Mouse (Mus musculus): Measurements from ENCODE around the gene Pou2f3. TPM values are rescaled to one million over a fixed set of nuclear protein-coding genes. Genes with fewer than 3 reads are reported as not detected.
A peak's percentile ranks its signal among the peaks of the same experiment; 100 is the strongest.
"Not testable (repeated sequence)": the region's sequence is repeated elsewhere in the genome, so short reads cannot be mapped to it uniquely, and the experiment has no call there.

The Pou2f3 gene
- polyA plus RNA-seq, 1 experiment from 2014 or later = not detected

DNA sequence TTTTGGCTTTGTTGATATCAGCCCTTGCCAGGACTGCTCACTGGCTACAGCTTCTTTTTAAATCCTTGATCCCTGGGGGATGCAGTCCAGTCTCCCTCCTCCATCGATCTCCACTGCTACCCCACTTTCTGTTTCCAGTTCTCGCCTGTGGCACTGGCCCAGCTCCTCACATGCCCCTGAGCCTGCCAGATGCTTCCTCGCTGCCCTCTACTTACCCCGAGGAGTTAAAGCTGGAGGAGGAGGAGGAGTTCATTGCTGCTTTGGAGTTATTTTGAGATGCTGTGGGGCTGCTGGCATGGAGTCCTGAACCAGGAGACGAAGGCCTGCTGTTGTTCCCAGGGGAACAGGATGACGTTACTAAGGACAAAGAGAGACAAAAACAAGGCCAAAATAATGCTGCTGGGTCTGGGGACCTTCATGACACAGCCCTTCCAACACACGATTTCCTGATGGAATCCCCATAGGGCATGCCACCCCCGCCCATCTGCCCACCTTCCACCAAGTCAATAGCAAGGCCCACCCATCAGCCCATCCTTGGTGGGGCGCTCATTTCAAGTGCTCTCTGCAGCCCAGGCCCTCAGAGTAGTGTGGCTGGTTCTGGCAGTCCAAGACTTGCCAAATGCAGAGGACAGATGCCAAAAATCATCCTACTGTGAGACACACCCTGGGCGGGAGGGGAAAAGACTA is 82.9 kb downstream of the Pou2f3 start:
- WGBS = 69% methylated on average over 10 of the region's 10 CpGs
- no peak overlapping the region for H3K27ac ChIP-seq
- H3K9ac ChIP-seq = no peak overlapping the region
- H3K27me3 ChIP-seq (ENCODE audit: control insufficient read depth, insufficient read depth, low read length) = no peaks in the 10 kb centered on the region
- no peak overlapping the region for H3K4me3 ChIP-seq (replicated peaks; ENCODE audit: low read length)
- H3K9me3 ChIP-seq (ENCODE audit: control insufficient read depth, low read length) = no peaks in the 10 kb centered on the region
- H3K4me2 ChIP-seq (replicated peaks) = no peak overlapping the region
- H3K4me1 ChIP-seq (replicated peaks; ENCODE audit: control insufficient read depth, insufficient read depth, low read length) = no peaks in the 10 kb centered on the region; the same call in 1 of the 2 replicates
- DNase-seq (ENCODE audit: low spot score) (no peak), ATAC-seq (ENCODE audit: low FRiP score) (no peak)
- no peaks in the 10 kb centered on the region for H3K36me3 ChIP-seq (replicated peaks; ENCODE audit: control insufficient read depth, insufficient read depth)

- Histone ChIP-seq H3K4me2 (replicated peaks) (no peak overlapping the region), H3K9ac (no peak overlapping the region), H3K36me3 (replicated peaks; ENCODE audit: control insufficient read depth, insufficient read depth) (no peaks in the 10 kb centered on the region), H3K27me3 (ENCODE audit: control insufficient read depth, insufficient read depth, low read length) (no peaks in the 10 kb centered on the region), H3K4me1 (replicated peaks; ENCODE audit: control insufficient read depth, insufficient read depth, low read length) (no peaks in the 10 kb centered on the region), H3K4me3 (replicated peaks; ENCODE audit: low read length) (no peak overlapping the region), H3K27ac (no peak overlapping the region), H3K9me3 (ENCODE audit: control insufficient read depth, low read length) (no peaks in the 10 kb centered on the region)
- 56% methylated on average over 1 of the region's 1 CpGs for WGBS
- ATAC-seq (ENCODE audit: low FRiP score) = no peak
- no peak for DNase-seq (ENCODE audit: low spot score)
Measured at GRCm38 (mm10) chr9:43122379-43122778, 87.8 kb downstream of the Pou2f3 start.

DNA sequence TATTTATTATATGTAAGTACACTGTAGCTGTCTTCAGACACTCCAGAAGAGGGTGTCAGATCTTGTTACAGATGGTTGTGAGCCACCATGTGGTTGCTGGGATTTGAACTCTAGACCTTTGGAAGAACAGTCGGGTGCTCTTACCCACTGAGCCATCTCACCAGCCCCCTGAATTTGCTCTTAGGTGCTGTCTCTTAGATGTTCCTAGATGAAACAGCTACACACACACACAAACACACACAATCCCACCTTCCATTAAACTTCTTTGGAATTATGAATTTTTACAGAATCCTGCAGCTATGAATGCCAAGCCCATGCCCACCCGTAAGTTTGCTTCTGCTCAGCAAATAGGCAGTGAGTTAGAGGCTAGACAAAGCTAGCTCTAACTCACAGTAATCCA is 88.2 kb downstream of the Pou2f3 start:
- H3K27me3 ChIP-seq (ENCODE audit: control insufficient read depth, insufficient read depth, low read length); H3K9ac ChIP-seq; H3K36me3 ChIP-seq (replicated peaks; ENCODE audit: control insufficient read depth, insufficient read depth); DNase-seq (ENCODE audit: low spot score); H3K4me3 ChIP-seq (replicated peaks; ENCODE audit: low read length); H3K9me3 ChIP-seq (ENCODE audit: control insufficient read depth, low read length); H3K4me2 ChIP-seq (replicated peaks); ATAC-seq (ENCODE audit: low FRiP score); H3K4me1 ChIP-seq (replicated peaks; ENCODE audit: control insufficient read depth, insufficient read depth, low read length); H3K27ac ChIP-seq: not testable (repeated sequence)
- WGBS = 87% methylated on average over 2 of the region's 2 CpGs

- peak overlapping the region; percentile 95; the same call in 1 of the 2 replicates for H3K9ac ChIP-seq
- DNase-seq (ENCODE audit: low spot score) (no peak), ATAC-seq (ENCODE audit: low FRiP score) (no peak)
- H3K27ac ChIP-seq = no peak overlapping the region
- 82% methylated on average over 6 of the region's 6 CpGs for WGBS
- H3K27me3 ChIP-seq (ENCODE audit: control insufficient read depth, insufficient read depth, low read length) = no peaks in the 10 kb centered on the region
- peak overlapping the region; percentile 82 for H3K4me3 ChIP-seq (replicated peaks; ENCODE audit: low read length)
- no peaks in the 10 kb centered on the region for H3K9me3 ChIP-seq (ENCODE audit: control insufficient read depth, low read length)
- peak overlapping the region; percentile 68 for H3K4me2 ChIP-seq (replicated peaks)
- peaks cover 10% of the 10 kb centered on the region for H3K4me1 ChIP-seq (replicated peaks; ENCODE audit: control insufficient read depth, insufficient read depth, low read length)
- H3K36me3 ChIP-seq (replicated peaks; ENCODE audit: control insufficient read depth, insufficient read depth) = no peaks in the 10 kb centered on the region; the same call in 1 of the 2 replicates
Measured at GRCm38 (mm10) chr9:43116997-43117336, 93.2 kb downstream of the Pou2f3 start.

- peaks cover 4% of the 10 kb centered on the region for H3K36me3 ChIP-seq (replicated peaks; ENCODE audit: control insufficient read depth, insufficient read depth)
- H3K4me1 ChIP-seq (replicated peaks; ENCODE audit: control insufficient read depth, insufficient read depth, low read length) = peaks cover 10% of the 10 kb centered on the region
- peak within 1 kb of the TSS; percentile 44; the same call in 1 of the 2 replicates for H3K27ac ChIP-seq
- H3K9ac ChIP-seq = peak within 1 kb of the TSS; percentile 95
- no peaks in the 10 kb centered on the region for H3K9me3 ChIP-seq (ENCODE audit: control insufficient read depth, low read length)
- peak within 1 kb of the TSS; percentile 68 for H3K4me2 ChIP-seq (replicated peaks)
- ATAC-seq (ENCODE audit: low FRiP score) (peak; percentile 96), DNase-seq (ENCODE audit: low spot score) (peak; percentile 79)
- WGBS = 4% methylated on average over 55 of the region's 55 CpGs
- H3K27me3 ChIP-seq (ENCODE audit: control insufficient read depth, insufficient read depth, low read length) = no peaks in the 10 kb centered on the region
- peak within 1 kb of the TSS; percentile 82 for H3K4me3 ChIP-seq (replicated peaks; ENCODE audit: low read length)
Measured at GRCm38 (mm10) chr9:43116134-43116996, 93.8 kb downstream of the Pou2f3 start, which contains the start of gene Tmem136. TSS of gene Tmem136 (minus strand) at chr9:43116570.

GRCm38 (mm10) chr9:43115431-43116133 is 94.6 kb downstream of the Pou2f3 start:
- 11% methylated on average over 12 of the region's 12 CpGs for WGBS
- no peak for ATAC-seq (ENCODE audit: low FRiP score)

GRCm38 (mm10) chr9:43114833-43115232 is 95.3 kb downstream of the Pou2f3 start:
- Histone ChIP-seq H3K4me2 (replicated peaks) (peak overlapping the region; percentile 68), H3K36me3 (replicated peaks; ENCODE audit: control insufficient read depth, insufficient read depth) (peaks cover 18% of the 10 kb centered on the region), H3K9ac (no peak overlapping the region), H3K4me3 (replicated peaks; ENCODE audit: low read length) (no peak overlapping the region), H3K9me3 (ENCODE audit: control insufficient read depth, low read length) (no peaks in the 10 kb centered on the region), H3K4me1 (replicated peaks; ENCODE audit: control insufficient read depth, insufficient read depth, low read length) (peaks cover 10% of the 10 kb centered on the region), H3K27ac (no peak overlapping the region), H3K27me3 (ENCODE audit: control insufficient read depth, insufficient read depth, low read length) (no peaks in the 10 kb centered on the region)
- ATAC-seq (ENCODE audit: low FRiP score) (no peak), DNase-seq (ENCODE audit: low spot score) (no peak)
- whole genome bisulfite sequencing = 89% methylated on average over 4 of the region's 4 CpGs

More at GRCm38 (mm10) chr9:43115431-43116133, 94.6 kb downstream of the Pou2f3 start:
- peaks cover 10% of the 10 kb centered on the region for H3K4me1 ChIP-seq (replicated peaks; ENCODE audit: control insufficient read depth, insufficient read depth, low read length)
- peak overlapping the region; percentile 82 for H3K4me3 ChIP-seq (replicated peaks; ENCODE audit: low read length)
- H3K4me2 ChIP-seq (replicated peaks) = peak overlapping the region; percentile 68
- H3K27ac ChIP-seq = peak overlapping the region; percentile 44; the same call in 1 of the 2 replicates
- no peak for DNase-seq (ENCODE audit: low spot score)
- no peaks in the 10 kb centered on the region for H3K27me3 ChIP-seq (ENCODE audit: control insufficient read depth, insufficient read depth, low read length)
- H3K9me3 ChIP-seq (ENCODE audit: control insufficient read depth, low read length) = no peaks in the 10 kb centered on the region
- peak overlapping the region; percentile 95 for H3K9ac ChIP-seq
- H3K36me3 ChIP-seq (replicated peaks; ENCODE audit: control insufficient read depth, insufficient read depth) = peaks cover 11% of the 10 kb centered on the region

GRCm38 (mm10) chr9:43110286-43110980 is 99.7 kb downstream of the Pou2f3 start:
- Histone ChIP-seq H3K27ac (no peak overlapping the region), H3K4me1 (replicated peaks; ENCODE audit: control insufficient read depth, insufficient read depth, low read length) (peaks cover 5% of the 10 kb centered on the region), H3K27me3 (ENCODE audit: control insufficient read depth, insufficient read depth, low read length) (no peaks in the 10 kb centered on the region), H3K4me3 (replicated peaks; ENCODE audit: low read length) (no peak overlapping the region), H3K9me3 (ENCODE audit: control insufficient read depth, low read length) (no peaks in the 10 kb centered on the region), H3K4me2 (replicated peaks) (no peak overlapping the region), H3K36me3 (replicated peaks; ENCODE audit: control insufficient read depth, insufficient read depth) (peaks cover 25% of the 10 kb centered on the region), H3K9ac (no peak overlapping the region)
- WGBS = 79% methylated on average over 8 of the region's 8 CpGs
- no peak for ATAC-seq (ENCODE audit: low FRiP score)
- no peak for DNase-seq (ENCODE audit: low spot score)

All from hindbrain, embryonic 14.5 days (tissue).